Mouse (Mus musculus) ES-Bruce4 (cell line): ENCODE data around the gene Safb. TPM values are rescaled to one million over a fixed set of nuclear protein-coding genes. Genes with fewer than 3 reads are reported as not detected.
A peak's percentile ranks its signal among the peaks of the same experiment; 100 is the strongest.

Experiments
- H3K27ac ChIP-seq: 2 replicates; pipeline ENCODE4 v1.5.1; 2012; ENCODE audit warnings: low read length, inconsistent platforms; ENCODE audit not compliant: insufficient read depth
- H3K27me3 ChIP-seq: 2 replicates; pipeline ENCODE4 v1.6.1; 2012; ENCODE audit warnings: mild to moderate bottlenecking, low read length, inconsistent platforms; ENCODE audit not compliant: control insufficient read depth, poor library complexity, insufficient read depth, severe bottlenecking
- H3K36me3 ChIP-seq: 2 replicates; pipeline ENCODE4 v1.6.1; 2012; ENCODE audit warnings: inconsistent platforms, mild to moderate bottlenecking, low read length, moderate library complexity; ENCODE audit not compliant: control insufficient read depth, poor library complexity, insufficient read depth, severe bottlenecking
- H3K4me1 ChIP-seq: one replicate; pipeline ENCODE4 v1.8.1; 2011; ENCODE audit warnings: low read length; ENCODE audit not compliant: control insufficient read depth, insufficient read depth
- H3K4me3 ChIP-seq: 2 replicates; pipeline ENCODE4 v1.5.1; 2011; ENCODE audit warnings: low read depth, mild to moderate bottlenecking, low read length
- H3K9ac ChIP-seq: 2 replicates; pipeline ENCODE4 v1.6.1; 2012; ENCODE audit warnings: low read depth, mild to moderate bottlenecking, inconsistent platforms; ENCODE audit not compliant: poor library complexity, severe bottlenecking
- H3K9me3 ChIP-seq: replicated peaks from 2 replicates; pipeline ENCODE4 v1.6.1; 2012; ENCODE audit warnings: mild to moderate bottlenecking, low read length, inconsistent platforms; ENCODE audit not compliant: control insufficient read depth, poor library complexity, insufficient read depth, severe bottlenecking
- CTCF ChIP-seq: IDR thresholded peaks from one replicate; pipeline ENCODE4 v1.8.1; 2011; ENCODE audit warnings: low read depth, low read length
- EP300 ChIP-seq: IDR thresholded peaks from 2 replicates; pipeline ENCODE4 v1.6.1; 2011; ENCODE audit warnings: low read depth, low read length; ENCODE audit not compliant: insufficient read depth
- POLR2A ChIP-seq: IDR thresholded peaks from one replicate; pipeline ENCODE4 v1.8.1; 2011; ENCODE audit warnings: low read length; ENCODE audit not compliant: insufficient read depth
- polyA plus RNA-seq: library from polyadenylated mRNA; stranded (reverse); fragments of >200 nt; gene quantifications from 2 replicates; pipeline ENCODE4 v1.2.4, GENCODE M21; 2011; ENCODE audit warnings: low read depth; ENCODE audit not compliant: missing spikeins, insufficient read depth, insufficient read length

The Safb gene
- polyA plus RNA-seq, 1 experiment: 99.4 TPM

DNA sequence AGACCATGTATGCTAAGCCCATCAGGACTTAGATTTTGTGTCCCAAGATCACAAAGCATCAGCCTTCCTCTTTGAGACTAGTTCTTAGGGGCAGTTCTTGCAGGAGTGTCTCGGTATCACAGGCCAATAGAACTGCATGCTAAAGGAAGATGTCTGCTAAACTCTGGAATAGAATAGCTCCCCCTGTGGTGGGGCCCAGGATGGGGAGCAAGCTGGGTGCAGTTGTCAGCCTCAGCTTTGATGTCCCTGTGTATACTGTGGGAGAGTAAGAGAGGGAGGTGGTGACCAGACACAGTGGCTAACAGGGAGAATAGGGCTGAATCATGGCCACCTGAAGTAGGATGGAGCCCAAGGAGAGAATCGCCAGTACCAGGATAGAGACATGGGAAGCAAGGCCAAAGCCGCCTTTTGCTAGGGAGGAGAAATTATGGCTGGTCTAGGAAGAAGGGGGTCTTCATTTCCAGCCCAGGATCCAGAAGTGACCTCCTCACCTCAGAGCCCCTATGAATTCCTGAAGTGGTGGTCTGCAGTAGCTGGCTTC is 40.9 kb upstream of the Safb start:
- TF ChIP-seq EP300: no peak
- TF ChIP-seq CTCF: peak; percentile 19
- TF ChIP-seq POLR2A: no peak
- no peak overlapping the region for H3K27ac ChIP-seq
- H3K9ac ChIP-seq: no peak overlapping the region
- no peaks in the 10 kb centered on the region for H3K27me3 ChIP-seq
- no peak overlapping the region for H3K4me3 ChIP-seq
- H3K9me3 ChIP-seq: no peaks in the 10 kb centered on the region
- no peaks in the 10 kb centered on the region for H3K36me3 ChIP-seq
- H3K4me1 ChIP-seq: no peaks in the 10 kb centered on the region

DNA sequence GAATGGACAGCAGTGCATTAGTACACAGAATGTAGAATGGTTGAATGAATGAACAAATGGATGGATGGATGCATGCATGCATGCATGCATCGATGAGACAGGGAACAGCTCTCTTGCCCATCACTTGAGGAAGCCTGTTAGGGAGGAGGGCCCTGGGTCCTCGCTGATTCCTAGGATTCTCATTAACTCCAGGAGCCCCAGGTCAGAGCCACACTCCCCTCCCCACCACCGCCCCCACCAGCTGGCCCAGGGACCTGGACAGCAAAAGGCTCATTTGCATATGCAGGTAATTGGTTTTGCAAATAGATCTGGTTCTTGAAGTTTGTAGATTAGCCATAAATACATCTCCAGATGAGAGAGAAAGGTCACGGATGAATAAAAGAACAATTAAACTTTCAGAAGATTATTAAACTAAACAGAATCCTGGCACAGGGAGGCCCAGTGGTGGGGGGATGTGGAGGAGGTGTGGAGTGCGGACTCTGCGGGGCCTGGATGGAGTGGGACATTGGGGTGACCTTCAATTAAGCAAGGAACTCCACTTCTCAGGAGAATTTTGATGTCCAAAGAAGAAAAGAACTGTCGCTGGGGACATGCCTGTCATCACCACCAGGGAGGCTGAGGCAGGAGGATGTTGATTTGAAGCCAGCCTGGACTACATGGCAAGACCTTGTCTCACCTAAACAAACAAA is 39.8 kb upstream of the Safb start:
- no peak overlapping the region for H3K9ac ChIP-seq
- no peaks in the 10 kb centered on the region for H3K4me1 ChIP-seq
- no peak overlapping the region for H3K27ac ChIP-seq
- no peak for TF ChIP-seq EP300
- no peak for TF ChIP-seq CTCF
- no peak for TF ChIP-seq POLR2A
- H3K4me3 ChIP-seq: no peak overlapping the region
- H3K9me3 ChIP-seq: no peaks in the 10 kb centered on the region
- no peaks in the 10 kb centered on the region for H3K36me3 ChIP-seq
- H3K27me3 ChIP-seq: no peaks in the 10 kb centered on the region

DNA sequence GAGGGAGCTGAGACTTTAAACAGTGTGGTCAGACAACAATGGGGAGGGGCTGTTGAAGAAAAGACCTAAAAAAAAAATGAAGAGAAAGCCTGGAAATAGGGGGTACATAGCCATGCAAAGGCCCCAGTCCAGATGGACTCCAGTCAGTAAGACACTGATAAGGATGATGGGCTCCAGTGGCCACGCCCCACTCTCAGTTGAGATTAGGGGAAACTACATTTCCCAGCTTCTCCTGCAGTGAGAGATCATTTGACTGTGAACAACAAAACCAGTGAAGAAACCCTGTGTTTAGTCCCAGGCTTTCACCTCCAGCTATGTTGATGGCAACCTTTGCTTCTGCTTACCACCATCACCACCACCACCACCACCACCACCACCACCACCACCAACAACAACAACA is 38.7 kb upstream of the Safb start:
- TF ChIP-seq EP300 (no peak), POLR2A (no peak), CTCF (no peak)
- no peak overlapping the region for H3K27ac ChIP-seq

DNA sequence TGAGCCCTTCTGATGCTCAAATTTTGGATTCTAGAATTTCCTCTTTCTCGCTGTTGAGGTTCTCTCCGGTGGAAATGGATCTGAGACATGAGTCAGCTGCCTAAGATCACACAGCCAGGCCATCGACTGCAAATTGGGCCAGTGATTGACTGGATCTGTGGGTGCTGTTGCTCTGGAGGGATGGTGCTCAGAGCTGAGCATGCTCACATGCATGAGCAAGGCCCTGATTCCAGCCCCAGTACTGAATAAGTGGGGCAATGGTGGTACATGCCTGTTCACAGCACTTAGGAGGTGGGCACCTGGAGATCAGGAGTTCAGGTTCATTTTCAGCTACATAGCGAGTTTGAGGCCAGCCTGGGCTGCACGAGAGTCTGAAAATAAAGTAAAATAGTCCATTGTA is 38.0 kb upstream of the Safb start:
- Histone ChIP-seq H3K9me3 (no peaks in the 10 kb centered on the region), H3K27ac (no peak overlapping the region), H3K36me3 (no peaks in the 10 kb centered on the region), H3K27me3 (no peaks in the 10 kb centered on the region), H3K9ac (no peak overlapping the region), H3K4me1 (peaks cover 7% of the 10 kb centered on the region), H3K4me3 (no peak overlapping the region)
- TF ChIP-seq CTCF (no peak), EP300 (no peak), POLR2A (no peak)

More for the DNA sequence above, 38.7 kb upstream of the Safb start:
- Histone ChIP-seq H3K27me3 (no peaks in the 10 kb centered on the region), H3K4me1 (peaks cover 4% of the 10 kb centered on the region), H3K9ac (no peak overlapping the region), H3K36me3 (no peaks in the 10 kb centered on the region), H3K9me3 (no peaks in the 10 kb centered on the region), H3K4me3 (no peak overlapping the region)

DNA sequence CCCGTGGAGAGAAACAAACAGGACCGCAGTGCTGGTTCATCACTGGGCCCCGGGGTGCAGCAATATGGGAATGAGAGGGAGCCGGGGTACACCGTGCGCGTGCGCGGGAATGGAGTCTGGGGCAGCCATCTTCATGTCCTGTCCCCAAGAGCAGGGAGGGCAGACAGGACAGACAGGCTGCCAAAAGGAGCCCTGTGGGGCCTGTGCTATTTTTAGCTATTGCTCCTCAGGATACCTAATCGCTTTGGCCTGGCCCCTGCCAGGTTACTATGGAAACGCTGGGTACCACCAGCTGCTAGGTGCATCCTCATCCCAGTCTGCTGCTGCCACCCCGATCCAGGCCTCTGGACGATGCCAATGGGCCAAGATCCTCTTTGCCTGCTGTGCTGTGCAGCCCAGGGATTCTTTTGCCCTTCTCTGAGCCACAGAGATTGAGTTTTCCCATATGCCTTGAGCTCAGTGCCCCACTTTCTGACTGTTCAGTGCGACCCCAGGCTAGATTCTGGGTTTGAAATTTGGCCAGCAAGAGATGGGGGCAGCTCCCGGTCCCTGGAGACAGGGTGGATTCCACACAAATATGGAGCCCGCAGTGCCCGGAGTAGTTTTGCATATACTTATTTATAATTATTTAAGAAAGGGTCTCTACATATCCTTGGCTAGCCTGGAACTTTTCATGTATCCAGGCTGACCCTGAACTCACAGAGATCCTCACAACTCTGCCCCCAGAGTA is 37.3 kb upstream of the Safb start:
- H3K36me3 ChIP-seq: no peaks in the 10 kb centered on the region
- H3K4me1 ChIP-seq: peaks cover 7% of the 10 kb centered on the region
- no peak overlapping the region for H3K27ac ChIP-seq
- H3K9ac ChIP-seq: no peak overlapping the region
- H3K9me3 ChIP-seq: no peaks in the 10 kb centered on the region
- no peak for TF ChIP-seq POLR2A
- TF ChIP-seq EP300: no peak
- no peak for TF ChIP-seq CTCF
- no peak overlapping the region for H3K4me3 ChIP-seq
- H3K27me3 ChIP-seq: no peaks in the 10 kb centered on the region

DNA sequence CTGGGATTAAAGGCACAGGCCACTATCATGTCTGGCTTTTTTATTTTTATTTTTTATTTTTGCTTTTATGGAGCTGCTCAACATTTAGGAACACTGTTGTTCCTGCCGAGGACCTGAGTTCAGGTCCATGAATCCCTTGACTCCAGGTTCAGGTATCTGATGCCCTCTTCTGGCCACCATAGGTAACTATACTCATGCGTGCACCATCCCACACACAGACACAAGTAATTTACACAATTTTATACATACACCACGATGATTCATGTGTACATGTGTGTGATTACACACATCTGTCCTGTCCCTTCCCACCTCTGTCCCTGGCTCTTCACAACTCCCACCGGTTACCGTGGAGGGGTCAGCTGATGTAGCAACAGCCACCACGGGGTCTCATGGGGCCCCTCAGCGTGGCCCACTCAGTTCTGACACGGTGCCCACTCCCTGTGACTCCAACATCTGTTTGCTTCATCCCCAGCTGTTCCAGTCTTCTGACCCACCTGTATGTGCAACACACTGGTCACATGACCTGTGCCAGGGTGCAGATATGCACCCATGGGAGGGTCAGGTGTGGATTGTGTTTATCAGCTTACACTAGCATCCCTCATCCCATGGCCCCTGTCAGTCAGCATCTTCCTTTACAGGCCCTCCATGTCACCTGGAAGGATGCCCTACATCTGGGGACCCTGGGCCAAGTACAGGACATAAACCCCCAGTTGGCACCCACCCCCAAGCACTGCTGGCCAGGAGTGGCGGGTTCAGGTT is 36.6 kb upstream of the Safb start:
- TF ChIP-seq EP300: no peak
- peak; percentile 54 for TF ChIP-seq CTCF
- peaks cover 7% of the 10 kb centered on the region for H3K4me1 ChIP-seq
- H3K9ac ChIP-seq: no peak overlapping the region
- no peaks in the 10 kb centered on the region for H3K36me3 ChIP-seq
- no peaks in the 10 kb centered on the region for H3K27me3 ChIP-seq
- H3K9me3 ChIP-seq: no peaks in the 10 kb centered on the region
- H3K4me3 ChIP-seq: no peak overlapping the region
- no peak overlapping the region for H3K27ac ChIP-seq
